Mouse (Mus musculus) CD8-positive naive resting alpha-beta T cell, adult 57 days (primary cell): ENCODE results near the gene Krt35. TPM values are rescaled to one million over a fixed set of nuclear protein-coding genes. Genes with fewer than 3 reads are reported as not detected.

Source experiments
- total RNA-seq: library from RNA; stranded (reverse); gene quantifications from one replicate; pipeline ENCODE4 v1.2.4, GENCODE M21; 2023

The Krt35 gene
- not detected for total RNA-seq

GRCm38 (mm10) chr11:100096141-100096540 lies at the start of gene Krt35:
Gene Krt35, minus strand, starts transcription at chr11:100096241.

GRCm38 (mm10) chr11:100135731-100136130 lies 39.7 kb upstream of the Krt35 start, which contains the start of gene Krt15:
Gene Krt15, minus strand, starts transcription at chr11:100135928.

GRCm38 (mm10) chr11:100121466-100121865 lies 25.4 kb upstream of the Krt35 start, which contains the start of gene Krt13:
Gene Krt13, minus strand, starts transcription at chr11:100121566.

GRCm38 (mm10) chr11:100105576-100106122 lies 9.6 kb upstream of the Krt35 start, which contains the start of gene Krt36:
Gene Krt36, minus strand, starts transcription at chr11:100105626.

GRCm38 (mm10) chr11:100087861-100088260 lies 8.2 kb downstream of the Krt35 start, which contains the start of gene Krt32:
Gene Krt32, minus strand, starts transcription at chr11:100088226.

GRCm38 (mm10) chr11:100050451-100050850 lies 45.6 kb downstream of the Krt35 start, which contains the start of gene Krt31:
Gene Krt31, minus strand, starts transcription at chr11:100050551.

Other genes with a start within 250 kb of the Krt35 start
- not detected for gene Krtap4-16, start 244.6 kb downstream of the Krt35 start, total RNA-seq
- gene Gm11568, start 238.3 kb downstream of the Krt35 start, total RNA-seq = not detected
- not detected for gene Gm11559, start 231.8 kb downstream of the Krt35 start, total RNA-seq
- gene Krtap9-1, start 222.9 kb downstream of the Krt35 start, total RNA-seq = not detected
- not detected for gene Gm11567, start 217.1 kb downstream of the Krt35 start, total RNA-seq
- not detected for gene Krtap31-1, start 188.3 kb downstream of the Krt35 start, total RNA-seq
- not detected for gene Gm11565, start 181.5 kb downstream of the Krt35 start, total RNA-seq
- not detected for gene Krtap31-2, start 159.9 kb downstream of the Krt35 start, total RNA-seq
- not detected for gene Krtap9-5, start 147.8 kb downstream of the Krt35 start, total RNA-seq
- gene Krtap29-1, start 117.2 kb downstream of the Krt35 start, total RNA-seq = not detected
- gene Krtap16-1, start 109.6 kb downstream of the Krt35 start, total RNA-seq = not detected
- gene Krtap17-1, start 102.2 kb downstream of the Krt35 start, total RNA-seq = not detected
- gene Krt33a, start 80.0 kb downstream of the Krt35 start, total RNA-seq = not detected
- not detected for gene Krt33b, start 66.4 kb downstream of the Krt35 start, total RNA-seq
- not detected for gene Krt34, start 54.7 kb downstream of the Krt35 start, total RNA-seq
- not detected for gene Krt31, start 45.7 kb downstream of the Krt35 start, total RNA-seq
- gene Krt32, start 8.0 kb downstream of the Krt35 start, total RNA-seq = not detected
- not detected for gene Krt36, start 9.4 kb upstream of the Krt35 start, total RNA-seq
- gene Krt13, start 25.3 kb upstream of the Krt35 start, total RNA-seq = not detected
- gene Krt15, start 39.7 kb upstream of the Krt35 start, total RNA-seq = not detected
- gene Krt19, start 52.4 kb upstream of the Krt35 start, total RNA-seq = not detected
- gene Krt9, start 97.0 kb upstream of the Krt35 start, total RNA-seq = not detected
- not detected for gene Krt14, start 111.3 kb upstream of the Krt35 start, total RNA-seq
- gene Krt16, start 152.7 kb upstream of the Krt35 start, total RNA-seq = not detected
- gene Krt17, start 164.8 kb upstream of the Krt35 start, total RNA-seq = not detected
- not detected for gene Krt42, start 173.6 kb upstream of the Krt35 start, total RNA-seq
- gene Eif1, start 223.6 kb upstream of the Krt35 start, total RNA-seq = 2,357 TPM
- not detected for gene Gast, start 238.2 kb upstream of the Krt35 start, total RNA-seq